Comparison of ENCODE assay signal across 8 mouse cellular contexts in the genomic region with DNA sequence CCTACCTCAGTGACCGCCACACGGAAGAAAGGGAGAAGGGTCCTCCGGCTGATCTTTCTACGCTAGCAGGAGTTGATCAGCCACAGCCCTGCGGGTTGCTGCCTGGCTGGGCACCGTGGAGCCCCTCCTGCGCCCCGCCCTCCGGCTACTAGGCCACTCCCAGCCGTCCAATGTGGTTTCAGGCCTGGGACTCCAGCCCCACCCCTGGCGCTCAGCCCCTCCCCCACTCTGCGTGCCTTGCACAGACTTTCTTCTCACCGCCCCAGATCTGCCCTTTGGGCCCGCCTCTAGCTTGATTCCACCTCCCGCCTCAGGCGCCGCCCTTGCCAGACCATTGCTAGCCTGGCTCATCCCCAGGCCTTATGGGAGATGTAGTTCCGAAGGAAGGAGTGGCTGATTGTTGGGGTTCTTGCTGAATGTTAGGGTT. TPM values are rescaled to one million over a fixed set of nuclear protein-coding genes. Genes with fewer than 3 reads are reported as not detected.
DNase-seq lines count a peak whose midpoint lies in the region; ATAC-seq and TF ChIP-seq lines count a peak whose summit lies in the region.

AI464131 (minus strand) TSS at position 91 of the 427 bp plus-strand sequence.

- peak within 1 kb of the TSS; percentile 46 for H3K4me3 ChIP-seq in embryonic facial prominence, embryonic 13.5 days
- peak within 1 kb of the TSS; percentile 63 for H3K4me3 ChIP-seq in kidney, adult 2 months (ENCODE audit: insufficient read depth, low read depth, low read length)
- peak within 1 kb of the TSS; percentile 33 for H3K4me3 ChIP-seq in limb, embryonic 11.5 days (ENCODE audit: low read depth, low read length)
- peak within 1 kb of the TSS; percentile 27 for H3K4me3 ChIP-seq in midbrain, embryonic 14.5 days (replicated peaks; ENCODE audit: low read depth, low read length)

- peaks cover 49% of the 10 kb centered on the region for H3K27me3 ChIP-seq in embryonic facial prominence, embryonic 13.5 days
- H3K27me3 ChIP-seq in kidney, adult 2 months (replicated peaks; ENCODE audit: control insufficient read depth, insufficient read depth, low read length), result no peaks in the 10 kb centered on the region
- peaks cover 40% of the 10 kb centered on the region for H3K27me3 ChIP-seq in limb, embryonic 11.5 days (ENCODE audit: control insufficient read depth, insufficient read depth, low read length)
- peaks cover 38% of the 10 kb centered on the region for H3K27me3 ChIP-seq in midbrain, embryonic 14.5 days (ENCODE audit: control insufficient read depth, insufficient read depth, low read length)

- TF ChIP-seq POLR2A in kidney, adult 2 months (IDR thresholded peaks at IDR 0.05; ENCODE audit: low read depth, low read length), result no peak

- H3K9ac ChIP-seq in embryonic facial prominence, embryonic 13.5 days, result peak within 1 kb of the TSS; percentile 67
- H3K9ac ChIP-seq in limb, embryonic 11.5 days (ENCODE audit: low read length), result peak within 1 kb of the TSS; percentile 43; the same call in 1 of the 2 replicates
- H3K9ac ChIP-seq in midbrain, embryonic 14.5 days (replicated peaks; ENCODE audit: low read length), result peak within 1 kb of the TSS; percentile 20; the same call in 1 of the 2 replicates

- under 1% methylated on average over 18 of the region's 18 CpGs for WGBS in embryonic facial prominence, embryonic 13.5 days
- 2% methylated on average over 18 of the region's 18 CpGs for WGBS in kidney, adult 2 months
- WGBS in limb, embryonic 11.5 days, result 1% methylated on average over 18 of the region's 18 CpGs
- 1% methylated on average over 18 of the region's 18 CpGs for WGBS in midbrain, embryonic 14.5 days

- peak; percentile 97 for DNase-seq in 3134 (ENCODE audit: extremely low read depth, insufficient read length, low spot score)
- peak; percentile 100 for DNase-seq in adrenal gland, postnatal 36 days
- DNase-seq in heart, adult 18-20 months, result peak; percentile 98 to 99
- DNase-seq in kidney, adult 2 months, result peak; percentile 99
- DNase-seq in limb, embryonic 11.5 days (ENCODE audit: low spot score), result peak; percentile 99
- DNase-seq in midbrain, embryonic 14.5 days, result peak; percentile 96
- peak; percentile 71 for DNase-seq in spleen, adult 18-20 months

- no peaks in the 10 kb centered on the region for H3K9me3 ChIP-seq in embryonic facial prominence, embryonic 13.5 days
- no peaks in the 10 kb centered on the region for H3K9me3 ChIP-seq in limb, embryonic 11.5 days (ENCODE audit: control insufficient read depth, low read length)
- no peaks in the 10 kb centered on the region for H3K9me3 ChIP-seq in midbrain, embryonic 14.5 days (ENCODE audit: control insufficient read depth, low read length)

- H3K27ac ChIP-seq in embryonic facial prominence, embryonic 13.5 days, result peak within 1 kb of the TSS; percentile 79
- peak within 1 kb of the TSS; percentile 10; the same call in 1 of the 2 replicates for H3K27ac ChIP-seq in kidney, adult 2 months (ENCODE audit: insufficient read depth, low read depth, low read length)
- H3K27ac ChIP-seq in limb, embryonic 11.5 days (replicated peaks; ENCODE audit: low read depth, low read length), result no peak within 1 kb of the TSS
- peak within 1 kb of the TSS; percentile 27; the same call in 1 of the 2 replicates for H3K27ac ChIP-seq in midbrain, embryonic 14.5 days (replicated peaks; ENCODE audit: low read depth, low read length)

- ATAC-seq in embryonic facial prominence, embryonic 13.5 days (ENCODE audit: insufficient number of reproducible peaks, insufficient read depth, low FRiP score, low TSS enrichment, low read depth), result peak; percentile 92
- ATAC-seq in limb, embryonic 11.5 days (ENCODE audit: insufficient number of reproducible peaks, low FRiP score, low TSS enrichment, low read depth), result peak; percentile 93
- peak; percentile 90 for ATAC-seq in midbrain, embryonic 14.5 days (ENCODE audit: low FRiP score, low TSS enrichment)

- TF ChIP-seq CTCF in kidney, adult 2 months (conservative IDR thresholded peaks at IDR 0.05; ENCODE audit: insufficient read depth, insufficient read length, low read depth, low read length), result no peak

- peak within 1 kb of the TSS; percentile 75 for H3K4me2 ChIP-seq in embryonic facial prominence, embryonic 13.5 days
- peak within 1 kb of the TSS; percentile 62 for H3K4me2 ChIP-seq in limb, embryonic 11.5 days (ENCODE audit: low read depth, severe bottlenecking)
- peak within 1 kb of the TSS; percentile 56 for H3K4me2 ChIP-seq in midbrain, embryonic 14.5 days (ENCODE audit: low read length)

- no peaks in the 10 kb centered on the region for H3K36me3 ChIP-seq in embryonic facial prominence, embryonic 13.5 days
- no peaks in the 10 kb centered on the region for H3K36me3 ChIP-seq in kidney, adult 2 months (ENCODE audit: control insufficient read depth, insufficient read depth, low read length)
- H3K36me3 ChIP-seq in limb, embryonic 11.5 days (ENCODE audit: control insufficient read depth, insufficient read depth, low read length), result no peaks in the 10 kb centered on the region
- H3K36me3 ChIP-seq in midbrain, embryonic 14.5 days (ENCODE audit: control insufficient read depth, insufficient read depth, low read length), result no peaks in the 10 kb centered on the region

- H3K4me1 ChIP-seq in embryonic facial prominence, embryonic 13.5 days, result peaks cover 50% of the 10 kb centered on the region
- peaks cover 23% of the 10 kb centered on the region; the same call in 1 of the 2 replicates for H3K4me1 ChIP-seq in kidney, adult 2 months (ENCODE audit: control insufficient read depth, insufficient read depth, low read length)
- peaks cover 22% of the 10 kb centered on the region for H3K4me1 ChIP-seq in limb, embryonic 11.5 days (ENCODE audit: control insufficient read depth, insufficient read depth, low read length)
- H3K4me1 ChIP-seq in midbrain, embryonic 14.5 days (ENCODE audit: control insufficient read depth, insufficient read depth, low read length), result peaks cover 30% of the 10 kb centered on the region

RNA-seq across cellular contexts. Expression of gene AI464131, which starts in this region (rescaled TPM):
- 10 to 100 TPM in 1 of 2 experiments, 1 to 10 TPM in 1; 8.4 to 14.8 TPM for total RNA-seq in adrenal gland, postnatal 36 days (2021)
- polyA plus RNA-seq in embryonic facial prominence, embryonic 13.5 days (2015; fragmentation: Nextera tagmentation; extraction: Ambion mirVana), result 8.3 and 12.2 TPM in 2 replicates
- total RNA-seq in heart, adult 18-20 months (2021), result 10 to 100 TPM; 12.0 to 13.2 TPM
- 23.1 and 26.8 TPM in 2 replicates for polyA plus RNA-seq in kidney, adult 2 months (2012; rRNA removed)
- 3.9 and 4.2 TPM in 2 replicates for polyA plus RNA-seq in limb, embryonic 11.5 days (2014; fragmentation: Nextera tagmentation; extraction: Ambion mirVana)
- 7.2 and 8.0 TPM in 2 replicates for polyA plus RNA-seq in midbrain, embryonic 14.5 days (2014; fragmentation: Nextera tagmentation; extraction: Ambion mirVana)
